Mouse (Mus musculus) right cerebral cortex, postnatal 4 days (tissue): ENCODE measurements at regions not wholly inside any gene's neighbourhood (a gene's known extent, or its start where the extent isn't known, plus 50 kb on each side); places are given as distances from the start of the nearest gene placed in this dataset.

ENCODE experiments used
- DNase-seq: peaks from one replicate; pipeline ENCODE4 v3.0.0-alpha.2; 2022

GRCm38 (mm10) chr15:86566111-86566510 lies 351.9 kb downstream of the Tbc1d22a start:
- no peak for DNase-seq

DNA sequence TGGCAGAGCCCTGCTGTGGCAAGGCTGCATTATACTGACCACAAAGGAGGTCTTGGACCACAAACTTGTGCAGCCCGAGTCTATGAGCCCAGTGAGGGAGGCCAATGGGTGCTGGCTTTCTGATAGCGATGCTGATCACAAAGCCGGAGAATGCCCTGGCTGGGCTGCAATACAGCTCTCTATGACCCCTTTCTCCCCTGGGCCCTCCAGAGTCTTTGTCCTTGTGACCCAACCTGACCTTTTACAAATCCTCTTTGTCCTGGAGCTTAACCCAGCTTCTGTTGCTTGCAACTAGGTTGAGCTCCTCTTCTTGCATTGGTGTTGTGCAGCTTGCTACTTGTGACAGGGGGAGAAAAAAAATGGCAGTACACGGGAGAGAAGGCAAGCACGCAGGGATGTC lies 360.1 kb downstream of the Tbc1d22a start:
- no peak for DNase-seq

DNA sequence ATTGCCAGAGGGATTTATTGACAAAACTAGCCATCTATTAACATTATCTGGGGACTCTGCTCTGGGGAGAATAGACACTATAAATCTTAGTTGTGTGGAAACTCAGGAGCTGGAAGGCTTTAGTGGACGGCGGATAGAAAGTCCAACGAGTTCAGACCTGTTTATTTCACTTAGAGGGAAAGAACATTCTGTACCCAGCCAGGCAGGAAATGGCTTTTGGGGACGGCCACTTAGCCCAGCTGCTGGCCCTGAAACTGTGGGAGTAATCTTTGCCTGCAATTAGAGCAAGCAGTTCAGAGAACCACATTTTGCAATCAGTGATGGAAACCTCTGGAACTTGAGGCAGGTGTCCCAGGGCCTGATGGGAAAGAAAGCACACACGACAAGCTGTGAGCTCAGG lies 362.4 kb downstream of the Tbc1d22a start:
- no peak for DNase-seq

GRCm38 (mm10) chr15:86578689-86579088 lies 364.4 kb downstream of the Tbc1d22a start:
- DNase-seq, result no peak

DNA sequence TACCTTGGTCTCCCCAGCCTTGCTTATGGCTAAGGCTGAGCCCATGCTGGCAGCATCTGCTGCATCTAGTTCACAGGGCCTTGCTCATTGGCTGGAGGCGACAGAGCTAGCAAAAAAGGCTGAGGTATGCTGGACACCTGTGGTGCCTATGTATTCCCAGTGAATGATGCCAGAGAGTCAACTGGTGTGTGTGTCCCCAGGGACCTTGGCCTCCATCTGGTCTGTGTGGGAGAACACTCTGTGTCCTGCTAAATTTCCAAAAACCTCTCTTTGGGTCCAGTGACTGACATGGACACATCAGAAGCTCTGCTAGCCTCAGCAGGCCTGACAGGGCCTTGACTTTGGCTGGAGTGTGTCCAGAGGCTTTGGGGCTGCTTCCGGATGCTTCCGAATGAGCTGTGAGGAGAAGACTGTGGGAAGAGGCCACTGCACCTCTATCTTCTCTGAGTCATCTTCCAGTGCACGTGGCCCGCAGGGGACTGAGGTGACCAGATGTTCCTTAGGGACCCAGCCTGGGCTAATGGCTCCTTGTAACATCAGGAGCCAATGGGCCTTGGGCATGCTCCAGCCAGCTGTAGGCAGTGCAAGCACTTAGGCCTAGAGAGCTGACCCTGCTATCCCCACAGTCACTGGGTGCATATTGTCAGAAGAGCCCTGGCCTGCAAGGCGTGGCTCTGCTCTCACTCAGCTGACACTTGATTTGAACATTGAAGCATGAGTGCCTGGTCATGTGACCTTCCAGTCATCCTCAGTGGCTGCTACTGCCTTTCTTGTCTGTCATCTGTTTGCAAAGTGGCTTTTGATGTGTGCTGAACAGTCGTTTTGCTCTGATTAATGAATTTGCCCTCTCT lies 368.2 kb downstream of the Tbc1d22a start:
- DNase-seq, result no peak

- no peak for DNase-seq
These were observed 371.5 kb downstream of the Tbc1d22a start for GRCm38 (mm10) chr15:86585716-86586115.

- no peak for DNase-seq
These were observed 372.9 kb downstream of the Tbc1d22a start for GRCm38 (mm10) chr15:86587209-86587608.

GRCm38 (mm10) chr15:86590033-86590432 lies 375.8 kb downstream of the Tbc1d22a start:
- no peak for DNase-seq

DNA sequence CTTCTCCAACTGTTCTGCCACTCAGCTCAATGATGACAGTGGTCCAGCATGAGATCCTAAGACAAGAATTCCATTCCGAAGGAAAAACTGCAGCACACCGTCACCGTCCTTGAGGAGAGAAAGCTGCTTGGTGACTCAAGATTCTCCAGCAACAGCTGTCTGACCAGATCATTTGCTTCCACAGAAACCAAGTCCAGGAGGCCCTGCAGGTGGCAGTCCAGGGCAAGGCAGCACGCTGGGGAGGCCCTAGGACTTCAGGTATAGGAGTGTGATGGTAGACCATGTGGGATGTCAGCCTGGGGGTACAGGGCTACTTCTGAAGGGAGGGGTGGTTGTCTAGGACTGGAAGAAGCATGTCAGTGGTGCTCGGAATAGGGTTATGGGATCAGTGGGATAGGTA lies 376.6 kb downstream of the Tbc1d22a start:
- DNase-seq, result no peak

DNA sequence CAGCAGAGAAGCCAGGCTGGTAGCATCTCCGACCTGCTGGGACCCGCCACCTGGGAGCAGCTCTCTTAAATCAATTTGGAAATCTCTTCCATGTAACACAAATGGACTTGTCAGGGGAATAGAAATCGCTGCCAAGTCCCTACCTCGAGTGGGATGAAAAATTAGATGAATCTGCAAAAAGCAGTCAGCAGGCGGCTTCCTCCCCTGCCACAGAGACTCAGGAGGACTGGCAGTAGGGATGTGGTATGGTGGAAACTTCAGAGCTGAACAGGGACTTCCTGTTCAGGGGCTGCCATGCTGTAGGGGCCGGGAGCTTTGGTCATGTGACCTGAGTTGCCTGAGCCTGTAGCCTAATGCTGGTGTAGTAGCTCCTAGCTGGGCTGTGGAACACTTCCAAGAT lies 379.1 kb downstream of the Tbc1d22a start:
- DNase-seq, result peak; percentile 8

GRCm38 (mm10) chr15:86606411-86606810 lies 392.2 kb downstream of the Tbc1d22a start:
- no peak for DNase-seq

DNA sequence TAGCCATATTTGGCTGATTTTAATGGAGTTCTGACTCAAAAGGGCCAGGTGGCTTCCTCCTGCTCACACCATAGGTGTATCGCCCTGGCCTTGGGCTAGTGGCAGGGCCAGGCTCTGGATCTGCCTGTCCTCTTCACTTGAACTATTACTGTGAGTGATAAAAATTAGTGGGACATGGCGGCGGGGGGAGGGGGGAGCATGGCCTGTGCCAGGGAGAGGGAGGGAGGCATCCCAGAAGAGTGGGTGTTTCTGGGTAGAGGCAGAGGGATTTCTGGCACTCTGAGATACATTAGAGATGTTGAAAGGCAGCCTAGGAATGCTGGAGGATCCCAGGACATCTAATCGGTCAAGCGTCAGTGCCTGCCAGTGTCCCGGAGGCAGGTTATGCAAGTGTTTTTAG lies 395.4 kb downstream of the Tbc1d22a start:
- no peak for DNase-seq

GRCm38 (mm10) chr15:86631376-86631775 lies 417.1 kb downstream of the Tbc1d22a start:
- DNase-seq, result no peak

DNA sequence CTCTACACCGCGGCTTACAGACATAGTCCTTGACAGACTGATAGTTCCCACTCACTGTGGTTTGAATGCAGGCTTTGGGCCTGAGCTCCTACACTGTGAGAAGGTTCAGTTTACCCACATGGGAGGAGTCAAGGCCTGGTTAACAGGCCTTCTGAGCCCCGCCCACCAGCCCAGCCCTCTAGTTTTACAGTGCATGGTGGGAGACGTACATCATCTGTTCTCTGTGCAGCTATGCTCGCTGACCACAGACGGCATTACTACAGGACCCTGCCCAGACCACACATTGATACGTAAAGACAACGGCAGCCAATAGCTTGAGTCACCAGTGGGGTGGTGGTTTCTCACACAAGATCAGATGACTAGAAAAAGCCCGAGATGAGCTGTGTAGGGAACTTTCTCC lies 431.0 kb downstream of the Tbc1d22a start:
- DNase-seq, result no peak

- no peak for DNase-seq
These were observed 433.9 kb downstream of the Tbc1d22a start for GRCm38 (mm10) chr15:86648131-86648530.

DNA sequence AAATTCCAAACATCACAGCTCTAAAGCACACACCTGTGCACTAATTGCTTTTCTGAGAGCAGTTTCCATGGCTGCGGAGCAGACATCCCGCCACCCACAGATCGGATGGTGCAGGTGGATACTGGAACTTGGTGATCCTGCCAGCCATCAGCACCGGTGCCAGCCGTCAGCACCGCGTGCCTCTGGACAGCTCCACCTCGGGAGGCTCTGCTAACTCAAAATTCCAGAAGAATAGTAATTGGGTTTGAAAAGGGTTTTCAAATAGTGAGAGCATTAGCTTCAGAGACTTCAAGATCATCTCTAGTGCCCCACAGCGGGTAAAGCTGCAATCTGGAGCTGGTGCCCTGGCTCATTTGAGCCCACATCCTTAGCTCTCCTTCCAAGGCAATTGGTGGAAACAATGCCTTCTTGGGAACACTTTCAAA lies 458.8 kb downstream of the Tbc1d22a start:
- no peak for DNase-seq

DNA sequence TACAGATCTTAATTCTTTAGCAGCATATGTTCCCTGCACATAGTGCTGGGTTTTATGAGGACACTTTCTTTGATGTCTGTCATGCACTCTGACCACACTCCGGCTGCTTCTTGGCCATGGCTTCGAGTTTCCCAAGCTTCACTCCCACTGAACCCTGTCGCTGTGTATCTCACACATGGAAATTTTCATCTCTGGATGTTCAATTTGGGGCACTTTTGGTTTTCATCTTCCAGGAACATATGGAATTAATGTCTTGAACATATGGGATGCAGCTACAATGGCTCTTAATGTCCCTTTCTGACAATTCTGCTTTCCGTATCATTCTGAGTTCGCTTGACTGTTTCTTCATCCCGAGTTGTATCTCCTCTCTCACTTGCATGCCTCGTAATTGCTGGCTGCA lies 462.8 kb downstream of the Tbc1d22a start:
- no peak for DNase-seq

- no peak for DNase-seq
These were observed 468.8 kb downstream of the Tbc1d22a start for GRCm38 (mm10) chr15:86683081-86683480.

GRCm38 (mm10) chr15:86689694-86690093 lies 475.4 kb downstream of the Tbc1d22a start:
- peak; percentile 35 for DNase-seq

DNA sequence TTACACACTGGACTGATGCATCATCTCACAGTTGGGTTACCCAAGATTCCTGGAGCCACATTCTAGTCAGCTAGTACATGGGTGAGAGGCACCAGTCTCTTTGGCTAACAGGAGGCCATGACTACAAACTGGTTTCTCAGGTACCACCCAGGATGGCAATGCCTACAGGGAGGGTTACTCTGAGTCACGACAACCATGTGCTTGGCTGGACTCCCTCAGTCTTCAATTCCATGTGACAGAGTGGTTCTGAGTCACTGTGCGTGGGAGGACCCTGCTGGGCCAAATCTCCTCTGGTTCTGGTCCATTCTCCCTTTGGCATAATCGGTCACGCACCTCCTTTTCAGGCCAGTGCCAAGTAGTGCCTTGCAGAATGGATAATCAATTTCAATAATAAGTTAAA lies 482.5 kb downstream of the Tbc1d22a start:
- no peak for DNase-seq

DNA sequence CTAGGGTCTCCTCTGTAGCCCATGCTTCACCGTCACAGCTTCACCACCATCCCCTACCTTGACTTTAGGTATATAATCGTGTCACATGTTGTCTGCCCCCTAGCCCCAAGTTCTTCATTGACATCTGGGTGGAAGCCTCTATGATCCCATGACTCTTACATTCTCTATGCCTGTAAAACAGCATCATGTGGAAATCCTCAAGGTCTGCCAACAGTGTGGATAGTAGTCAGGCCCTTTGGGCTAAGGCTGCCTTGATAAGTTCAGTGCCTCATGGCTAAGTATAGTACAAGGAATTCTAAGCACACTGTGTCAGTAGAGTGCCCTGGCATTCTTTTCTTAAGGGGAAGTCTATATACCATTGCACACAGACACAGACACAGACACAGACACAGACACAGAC lies 496.2 kb downstream of the Tbc1d22a start:
- no peak for DNase-seq

- no peak for DNase-seq
These were observed 504.1 kb downstream of the Tbc1d22a start for GRCm38 (mm10) chr15:86718376-86718775.

DNA sequence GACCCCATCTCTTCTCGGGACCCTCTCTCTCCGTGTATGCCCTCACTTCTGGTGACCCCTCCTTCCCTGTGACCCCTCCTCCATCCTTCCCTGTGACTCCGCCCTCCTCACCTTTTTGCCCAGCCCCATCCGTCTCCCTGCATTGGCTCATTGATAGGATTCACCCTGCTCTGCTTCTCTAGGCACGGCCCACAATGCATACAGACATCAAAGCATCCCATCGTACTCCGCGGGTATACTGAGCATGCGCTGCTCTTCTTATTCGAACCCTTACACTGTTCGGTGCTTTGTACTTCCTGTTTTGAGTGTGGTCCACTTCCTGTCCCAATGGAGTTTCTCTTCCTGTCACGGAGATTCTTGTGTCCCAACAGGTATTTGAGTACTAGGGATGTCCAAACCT lies 504.8 kb downstream of the Tbc1d22a start:
- no peak for DNase-seq

DNA sequence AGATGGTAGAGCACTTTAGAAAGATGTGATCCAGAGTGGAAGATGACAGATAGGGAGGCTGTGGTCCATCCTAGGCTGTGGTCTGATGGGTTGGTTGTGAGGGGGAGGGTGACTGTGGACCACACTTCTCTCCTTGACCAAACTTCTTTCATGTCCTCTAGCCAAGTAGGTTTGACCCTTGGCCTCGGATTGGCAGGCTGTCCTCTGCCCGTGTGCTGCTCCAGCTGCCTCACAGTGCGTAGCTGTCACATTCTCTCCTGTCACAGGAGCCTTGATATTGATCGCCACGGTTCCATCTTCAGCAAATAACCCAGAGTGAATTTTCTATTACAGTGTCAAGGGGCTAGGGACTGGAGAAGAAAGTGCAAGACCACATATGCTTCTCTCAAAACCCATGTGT lies 506.9 kb downstream of the Tbc1d22a start:
- DNase-seq, result no peak

GRCm38 (mm10) chr15:86737945-86738344 lies 523.7 kb downstream of the Tbc1d22a start:
- no peak for DNase-seq
